ENCODE assay signal across 26 mouse cellular contexts in the genomic region with DNA sequence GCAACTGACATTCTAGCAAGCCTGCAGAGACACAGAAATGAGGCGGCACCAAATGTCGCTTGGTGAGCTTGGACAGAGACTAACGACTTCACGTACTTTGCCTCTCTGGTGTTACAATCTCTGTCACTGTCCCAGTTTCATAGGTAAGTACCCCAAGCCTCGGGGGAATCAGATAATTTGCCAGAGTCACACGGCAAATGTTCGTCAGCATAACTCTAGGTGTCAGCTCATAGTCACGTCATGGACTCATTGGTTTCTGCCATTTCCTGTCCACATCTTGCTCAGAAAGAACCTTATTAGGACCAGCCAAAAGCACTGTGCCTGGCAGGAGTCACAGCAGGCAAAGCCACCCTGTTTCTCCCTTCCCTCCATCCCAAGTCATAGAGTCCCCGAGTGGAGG. TPM values are rescaled to one million over a fixed set of nuclear protein-coding genes. Genes with fewer than 3 reads are reported as not detected.
"Had no signal": no experiment of that assay in that cellular context is flagged by ENCODE, and none has a peak within 500 bp of the region (broad histone marks: within the 10 kb centered on the region; RNA-seq: fewer than 3 reads in every experiment).

No protein-coding gene starts in this region.

- H3K4me2 ChIP-seq: limb, embryonic 12.5 days; limb, embryonic 15.5 days; liver, embryonic 11.5 days; lung, embryonic 15.5 days; neural tube, embryonic 12.5 days; neural tube, embryonic 15.5 days had no signal

- DNase-seq: kidney, adult 18-20 months; kidney, adult 9 months; kidney, postnatal 14 days; kidney, postnatal 4 days; left cerebral cortex, postnatal 4 days; lung, adult 18-20 months; lung, postnatal 10 days; lung, postnatal 36 days; thymus, adult 2 months; thymus, postnatal 14 days; thymus, postnatal 4 days had no signal

- H3K9me3 ChIP-seq: limb, embryonic 12.5 days; limb, embryonic 15.5 days; lung, embryonic 15.5 days; megakaryocyte, embryonic 14.5 days; midbrain, embryonic 10.5 days; neural tube, embryonic 12.5 days; neural tube, embryonic 15.5 days had no signal

- H3K27me3 ChIP-seq: limb, embryonic 12.5 days; limb, embryonic 15.5 days; lung, embryonic 15.5 days; neural tube, embryonic 12.5 days; neural tube, embryonic 15.5 days had no signal

- H3K4me3 ChIP-seq: limb, embryonic 12.5 days; limb, embryonic 15.5 days; lung, embryonic 15.5 days; megakaryocyte, embryonic 14.5 days; midbrain, embryonic 10.5 days; neural tube, embryonic 12.5 days; neural tube, embryonic 15.5 days had no signal

- H3K27ac ChIP-seq: limb, embryonic 12.5 days; limb, embryonic 15.5 days; liver, embryonic 14.5 days; lung, embryonic 15.5 days; neural tube, embryonic 12.5 days; neural tube, embryonic 15.5 days had no signal

- H3K9ac ChIP-seq: limb, embryonic 12.5 days; limb, embryonic 15.5 days; liver, embryonic 14.5 days; lung, embryonic 15.5 days; neural tube, embryonic 12.5 days; neural tube, embryonic 15.5 days had no signal

- H3K4me1 ChIP-seq: limb, embryonic 12.5 days; limb, embryonic 15.5 days; neural tube, embryonic 12.5 days; neural tube, embryonic 15.5 days had no signal

- H3K36me3 ChIP-seq: limb, embryonic 12.5 days; limb, embryonic 15.5 days; lung, embryonic 15.5 days; midbrain, embryonic 10.5 days; neural tube, embryonic 12.5 days; neural tube, embryonic 15.5 days had no signal

RNA-seq across cellular contexts. Expression of a gene that starts 5.7 kb away (rescaled TPM):
- total RNA-seq: layer of hippocampus, adult 18-20 months; layer of hippocampus, postnatal 14 days; left cerebral cortex, postnatal 14 days; left cerebral cortex, postnatal 4 days; midbrain, postnatal 0 days had no signal
- polyA plus RNA-seq: limb, embryonic 12.5 days; limb, embryonic 15.5 days; midbrain, postnatal 0 days had no signal

RNA-seq across cellular contexts. Expression of a gene that starts 55.9 kb away (rescaled TPM):
- total RNA-seq: layer of hippocampus, adult 18-20 months; layer of hippocampus, postnatal 14 days; left cerebral cortex, adult 8-10 months; left cerebral cortex, postnatal 14 days; left cerebral cortex, postnatal 4 days had no signal
- polyA plus RNA-seq: limb, embryonic 12.5 days; limb, embryonic 15.5 days; liver, embryonic 11.5 days; midbrain, embryonic 10.5 days; midbrain, postnatal 0 days; neural tube, embryonic 12.5 days; neural tube, embryonic 15.5 days; stomach, embryonic 14.5 days had no signal
